Mouse (Mus musculus): ENCODE data around the gene Zbtb2. TPM values are rescaled to one million over a fixed set of nuclear protein-coding genes. Genes with fewer than 3 reads are reported as not detected.
"Not testable (repeated sequence)": the region's sequence is repeated elsewhere in the genome, so short reads cannot be mapped to it uniquely, and the experiment has no call there.

The Zbtb2 gene
- 3.9 and 4.2 TPM in 2 replicates for polyA plus RNA-seq (2015; fragmentation: Nextera tagmentation; extraction: Ambion mirVana)

DNA sequence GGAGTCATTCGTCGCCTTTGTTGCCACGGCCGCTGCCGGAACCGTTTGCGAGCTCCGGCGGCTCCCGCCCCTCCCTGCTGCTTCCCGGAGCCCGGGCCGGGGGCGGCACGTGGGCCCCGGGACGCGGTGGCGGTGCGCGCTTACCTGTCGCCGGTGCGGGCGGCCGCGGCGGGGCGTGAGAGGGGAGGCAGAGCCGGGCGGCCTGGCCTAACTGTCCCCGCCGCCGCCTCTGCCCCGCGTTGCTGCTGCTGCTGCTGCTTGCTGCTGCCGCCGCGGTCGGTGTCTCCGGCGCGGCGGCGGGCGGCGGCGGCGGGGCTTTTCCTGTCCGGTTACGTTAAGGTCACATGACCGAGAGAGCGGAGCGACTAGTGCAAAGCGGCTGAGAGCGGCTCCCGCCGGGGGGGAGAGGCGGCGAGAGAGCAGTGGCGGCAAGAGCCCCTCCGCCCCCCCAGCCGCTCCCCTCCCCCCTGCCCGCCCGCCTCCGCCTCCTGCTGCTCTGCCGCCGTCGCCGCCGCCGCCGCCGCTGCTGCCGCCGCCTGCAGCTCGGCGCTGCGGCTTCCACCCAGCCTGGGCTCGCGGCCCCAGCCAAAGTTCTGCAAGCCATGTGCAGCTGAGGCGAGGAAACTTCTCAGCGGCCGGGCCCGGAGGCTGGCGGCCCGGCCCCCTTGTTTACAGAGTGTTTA, at the start of gene Zbtb2:
Gene Zbtb2, minus strand, starts transcription at position 408 of the 683 bp plus-strand sequence.
- no peaks in the 10 kb centered on the region for H3K27me3 ChIP-seq (ENCODE audit: control insufficient read depth, insufficient read depth, low read depth, low read length)
- H3K4me3 ChIP-seq (ENCODE audit: low read depth, low read length), result peak within 1 kb of the TSS; percentile 90
- no peaks in the 10 kb centered on the region for H3K9me3 ChIP-seq (replicated peaks; ENCODE audit: control insufficient read depth, low read length)
- peak within 1 kb of the TSS; percentile 98 for H3K4me2 ChIP-seq (ENCODE audit: low read depth, low read length)
- ATAC-seq (ENCODE audit: low read depth), result peak; percentile 0; the same call in 1 of the 2 replicates
- peak within 1 kb of the TSS; percentile 96 for H3K27ac ChIP-seq (ENCODE audit: low read length)
- H3K9ac ChIP-seq (ENCODE audit: low read depth, low read length), result peak within 1 kb of the TSS; percentile 95
- no peaks in the 10 kb centered on the region for H3K36me3 ChIP-seq (ENCODE audit: control insufficient read depth, insufficient read depth)
- WGBS (ENCODE audit: insufficient replicate concordance), result under 1% methylated on average over 38 of the region's 87 CpGs
- H3K4me1 ChIP-seq (ENCODE audit: control insufficient read depth, low read depth, low read length), result peaks cover 51% of the 10 kb centered on the region

DNA sequence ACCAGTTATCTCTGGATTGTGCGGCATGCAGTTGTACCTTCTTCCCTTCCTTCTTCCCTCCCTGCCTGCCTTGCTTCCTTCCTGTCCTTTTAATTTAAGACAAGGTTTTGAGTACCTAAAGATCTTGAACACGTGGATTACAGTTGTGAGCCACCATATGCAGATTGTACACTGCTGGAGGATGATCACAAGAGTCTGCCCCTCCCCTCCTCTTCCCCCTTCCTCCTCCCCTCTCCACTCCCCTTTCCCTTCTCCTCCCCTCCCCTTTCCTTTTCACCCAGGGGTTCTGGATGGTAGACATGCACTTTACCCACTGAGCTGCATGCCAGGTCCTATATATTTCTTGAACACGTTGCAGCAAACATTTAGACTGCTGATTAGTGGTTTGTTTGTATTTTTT, 47.5 kb upstream of the Zbtb2 start:
- ATAC-seq (ENCODE audit: low read depth), result no peak
- Histone ChIP-seq H3K4me1 (ENCODE audit: control insufficient read depth, low read depth, low read length) (peaks cover 16% of the 10 kb centered on the region), H3K27ac (ENCODE audit: low read length) (no peak overlapping the region), H3K9ac (ENCODE audit: low read depth, low read length) (no peak overlapping the region), H3K36me3 (ENCODE audit: control insufficient read depth, insufficient read depth) (peaks cover 9% of the 10 kb centered on the region), H3K4me3 (ENCODE audit: low read depth, low read length) (no peak overlapping the region), H3K27me3 (ENCODE audit: control insufficient read depth, insufficient read depth, low read depth, low read length) (no peaks in the 10 kb centered on the region), H3K9me3 (replicated peaks; ENCODE audit: control insufficient read depth, low read length) (no peaks in the 10 kb centered on the region), H3K4me2 (ENCODE audit: low read depth, low read length) (no peak overlapping the region)
- 70% methylated on average over 3 of the region's 3 CpGs for WGBS (ENCODE audit: insufficient replicate concordance)

DNA sequence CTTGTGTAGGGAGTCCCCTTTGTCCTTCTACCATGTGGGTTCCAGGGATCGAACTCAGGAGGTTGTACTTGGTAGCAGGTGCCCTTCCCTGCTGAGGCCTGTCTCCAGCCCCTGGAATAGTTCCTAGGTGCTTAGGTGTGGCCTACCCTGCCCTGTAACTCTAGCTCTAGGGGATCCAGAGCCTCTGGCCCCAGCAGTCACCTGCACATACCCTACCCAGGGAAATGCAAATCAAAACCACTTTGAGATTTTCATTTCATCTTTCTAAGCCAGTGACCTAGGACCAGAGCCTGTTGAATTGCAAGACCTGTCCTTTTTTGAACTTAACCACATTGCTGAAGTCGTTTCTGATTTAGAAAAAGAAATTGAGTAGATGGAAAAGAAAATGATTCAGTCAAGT, 46.0 kb upstream of the Zbtb2 start:
- peak overlapping the region; percentile 58 for H3K4me2 ChIP-seq (ENCODE audit: low read depth, low read length)
- H3K9me3 ChIP-seq (replicated peaks; ENCODE audit: control insufficient read depth, low read length); H3K4me3 ChIP-seq (ENCODE audit: low read depth, low read length); ATAC-seq (ENCODE audit: low read depth); H3K36me3 ChIP-seq (ENCODE audit: control insufficient read depth, insufficient read depth); H3K9ac ChIP-seq (ENCODE audit: low read depth, low read length); H3K27me3 ChIP-seq (ENCODE audit: control insufficient read depth, insufficient read depth, low read depth, low read length); H3K27ac ChIP-seq (ENCODE audit: low read length): not testable (repeated sequence)
- H3K4me1 ChIP-seq (ENCODE audit: control insufficient read depth, low read depth, low read length), result peaks cover 16% of the 10 kb centered on the region
- 80% methylated on average over 2 of the region's 2 CpGs for WGBS (ENCODE audit: insufficient replicate concordance)

DNA sequence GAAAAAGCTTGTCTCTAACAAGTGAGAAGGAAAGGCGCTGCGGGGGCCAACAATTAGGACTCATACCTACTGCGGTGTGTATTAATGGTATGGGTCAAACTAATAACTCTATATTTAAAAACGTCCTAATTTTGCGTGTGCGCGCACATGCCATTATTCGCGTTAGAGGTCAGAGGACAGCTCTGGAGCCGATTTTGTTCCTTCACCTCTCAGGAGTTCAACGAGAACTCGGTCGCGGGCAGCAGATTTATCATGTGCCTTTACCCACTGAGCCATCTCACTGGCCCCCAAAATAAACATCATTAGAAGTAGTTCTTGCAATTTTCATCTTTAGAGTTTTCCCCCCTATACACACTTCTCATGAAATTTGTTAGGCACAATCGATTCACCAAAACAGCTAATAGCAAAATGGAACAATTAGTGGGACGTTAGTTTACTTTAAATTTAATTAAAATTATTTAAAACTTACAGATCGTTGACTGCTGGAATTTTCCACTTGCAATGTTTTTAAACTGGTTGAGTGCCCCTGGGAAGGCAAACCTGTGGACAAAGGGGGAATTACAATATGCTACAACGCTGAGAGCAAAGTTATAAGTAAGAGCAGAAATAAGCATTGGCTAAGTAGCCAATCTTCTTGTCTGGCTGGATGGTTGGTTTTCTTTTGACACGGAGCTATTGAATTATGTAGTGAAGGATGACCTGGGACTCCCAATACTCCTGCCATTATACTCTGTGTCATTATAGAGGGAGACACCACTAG, 45.3 kb upstream of the Zbtb2 start:
- no peak for ATAC-seq (ENCODE audit: low read depth)
- H3K27ac ChIP-seq (ENCODE audit: low read length), result peak overlapping the region; percentile 93
- 6% methylated on average over 19 of the region's 19 CpGs for WGBS (ENCODE audit: insufficient replicate concordance)
- H3K9ac ChIP-seq (ENCODE audit: low read depth, low read length), result peak overlapping the region; percentile 81
- peak overlapping the region; percentile 77 for H3K4me3 ChIP-seq (ENCODE audit: low read depth, low read length)
- no peaks in the 10 kb centered on the region for H3K9me3 ChIP-seq (replicated peaks; ENCODE audit: control insufficient read depth, low read length)
- H3K36me3 ChIP-seq (ENCODE audit: control insufficient read depth, insufficient read depth), result peaks cover 4% of the 10 kb centered on the region
- H3K27me3 ChIP-seq (ENCODE audit: control insufficient read depth, insufficient read depth, low read depth, low read length), result no peaks in the 10 kb centered on the region
- H3K4me1 ChIP-seq (ENCODE audit: control insufficient read depth, low read depth, low read length), result peaks cover 16% of the 10 kb centered on the region
- peak overlapping the region; percentile 58 for H3K4me2 ChIP-seq (ENCODE audit: low read depth, low read length)

DNA sequence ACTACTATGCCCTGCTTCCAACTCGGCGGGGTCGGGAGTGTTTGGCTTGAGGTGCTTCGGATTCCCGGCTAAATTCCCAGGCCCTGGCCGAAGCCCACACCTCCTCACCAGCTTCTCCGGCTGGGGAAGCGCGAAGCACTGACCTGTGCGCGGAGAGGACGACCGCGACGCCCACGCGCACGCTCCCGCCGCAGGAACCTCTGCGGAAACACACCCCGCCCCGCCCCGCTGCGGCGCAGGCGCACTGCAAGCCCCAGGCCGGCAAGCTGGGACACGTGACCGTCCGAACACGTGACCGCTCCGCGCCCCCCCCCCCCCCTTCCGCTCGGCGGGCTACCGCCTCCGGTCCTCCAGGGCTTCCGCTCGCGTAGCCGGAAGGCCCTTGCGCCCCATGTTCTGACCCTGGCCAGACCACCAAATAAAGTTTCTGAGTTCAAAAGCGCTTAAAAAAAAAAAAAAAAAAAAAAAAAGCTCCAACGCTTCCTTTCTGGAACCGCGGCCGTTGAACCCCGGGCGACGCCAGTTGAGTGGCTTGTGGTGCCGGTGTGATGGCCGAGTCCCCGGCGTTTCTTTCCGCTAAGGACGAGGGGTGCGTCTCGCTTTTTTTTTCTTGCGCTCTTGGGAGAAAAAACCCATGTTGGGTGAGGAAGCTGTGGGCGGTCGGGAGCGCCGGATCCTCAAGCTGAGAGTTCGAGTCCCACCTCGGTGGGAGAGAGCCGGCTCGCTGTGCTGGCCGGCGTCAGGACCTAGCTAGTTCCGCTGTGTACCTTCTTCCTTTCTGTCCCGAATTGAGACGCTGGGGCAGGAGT, 44.4 kb upstream of the Zbtb2 start, which contains the start of the genes Rmnd1 and Armt1:
Gene Rmnd1, minus strand, starts transcription at position 266 of the 809 bp plus-strand sequence.
Gene Armt1, plus strand, starts transcription at position 345 of the 809 bp plus-strand sequence.
- ATAC-seq (ENCODE audit: low read depth), result peak; percentile 94
- under 1% methylated on average over 73 of the region's 75 CpGs for WGBS (ENCODE audit: insufficient replicate concordance)
- Histone ChIP-seq H3K4me3 (ENCODE audit: low read depth, low read length) (peak within 1 kb of the TSS; percentile 77), H3K4me1 (ENCODE audit: control insufficient read depth, low read depth, low read length) (peaks cover 16% of the 10 kb centered on the region), H3K27ac (ENCODE audit: low read length) (peak within 1 kb of the TSS; percentile 93), H3K9ac (ENCODE audit: low read depth, low read length) (peak within 1 kb of the TSS; percentile 81), H3K4me2 (ENCODE audit: low read depth, low read length) (peak within 1 kb of the TSS; percentile 97), H3K9me3 (replicated peaks; ENCODE audit: control insufficient read depth, low read length) (no peaks in the 10 kb centered on the region), H3K36me3 (ENCODE audit: control insufficient read depth, insufficient read depth) (peaks cover 4% of the 10 kb centered on the region), H3K27me3 (ENCODE audit: control insufficient read depth, insufficient read depth, low read depth, low read length) (no peaks in the 10 kb centered on the region)

DNA sequence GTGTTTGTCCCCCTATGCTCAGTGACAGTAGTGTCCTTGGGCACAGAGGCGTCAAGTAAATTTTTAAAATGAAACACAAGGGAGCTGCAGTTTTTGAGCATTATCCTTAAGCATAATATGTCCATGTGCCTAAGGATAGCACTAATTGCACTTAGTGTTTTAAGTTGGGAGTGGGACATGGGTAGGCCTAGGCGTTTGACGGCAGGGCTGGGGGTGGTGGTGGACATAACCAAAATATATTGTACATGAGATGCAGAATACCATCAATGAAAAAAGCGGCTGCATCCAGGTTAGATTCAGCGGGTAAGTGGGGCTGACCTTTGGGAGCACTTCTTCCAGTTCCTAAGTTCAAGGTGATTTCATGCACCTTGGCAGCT, 43.8 kb upstream of the Zbtb2 start:
- WGBS (ENCODE audit: insufficient replicate concordance), result 6% methylated on average over 5 of the region's 5 CpGs
- H3K27me3 ChIP-seq (ENCODE audit: control insufficient read depth, insufficient read depth, low read depth, low read length), result no peaks in the 10 kb centered on the region
- no peak for ATAC-seq (ENCODE audit: low read depth)
- peak overlapping the region; percentile 72 for H3K9ac ChIP-seq (ENCODE audit: low read depth, low read length)
- peak overlapping the region; percentile 97 for H3K4me2 ChIP-seq (ENCODE audit: low read depth, low read length)
- peaks cover 16% of the 10 kb centered on the region for H3K4me1 ChIP-seq (ENCODE audit: control insufficient read depth, low read depth, low read length)
- peak overlapping the region; percentile 70 for H3K27ac ChIP-seq (ENCODE audit: low read length)
- no peaks in the 10 kb centered on the region for H3K9me3 ChIP-seq (replicated peaks; ENCODE audit: control insufficient read depth, low read length)
- peak overlapping the region; percentile 77 for H3K4me3 ChIP-seq (ENCODE audit: low read depth, low read length)
- H3K36me3 ChIP-seq (ENCODE audit: control insufficient read depth, insufficient read depth), result peaks cover 4% of the 10 kb centered on the region

DNA sequence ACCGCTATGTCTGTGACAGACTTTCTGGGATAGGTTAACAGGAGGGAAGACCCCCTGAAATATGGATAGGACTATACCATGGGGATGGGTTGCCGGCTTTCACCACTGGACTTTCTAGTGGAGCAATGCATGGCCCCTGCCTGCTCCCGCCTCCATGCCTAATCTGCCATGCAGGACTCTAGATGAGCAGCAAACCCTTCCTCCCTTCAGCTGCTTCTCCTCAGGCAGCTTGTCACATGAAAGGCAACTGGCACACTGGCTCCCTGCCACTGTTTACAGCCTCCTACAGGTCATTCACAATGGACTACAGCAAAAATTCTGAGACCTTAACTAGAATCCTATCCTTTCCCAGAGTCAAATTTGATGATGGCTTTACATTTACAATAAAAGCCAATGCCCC, 42.9 kb upstream of the Zbtb2 start:
- WGBS (ENCODE audit: insufficient replicate concordance), result 70% methylated on average over 3 of the region's 3 CpGs
- Histone ChIP-seq H3K4me2 (ENCODE audit: low read depth, low read length) (peak overlapping the region; percentile 97), H3K27ac (ENCODE audit: low read length) (no peak overlapping the region), H3K27me3 (ENCODE audit: control insufficient read depth, insufficient read depth, low read depth, low read length) (no peaks in the 10 kb centered on the region), H3K4me1 (ENCODE audit: control insufficient read depth, low read depth, low read length) (peaks cover 16% of the 10 kb centered on the region), H3K9me3 (replicated peaks; ENCODE audit: control insufficient read depth, low read length) (no peaks in the 10 kb centered on the region), H3K36me3 (ENCODE audit: control insufficient read depth, insufficient read depth) (peaks cover 4% of the 10 kb centered on the region), H3K9ac (ENCODE audit: low read depth, low read length) (no peak overlapping the region; the same call in 1 of the 2 replicates), H3K4me3 (ENCODE audit: low read depth, low read length) (peak overlapping the region; percentile 77; the same call in 1 of the 2 replicates)
- no peak for ATAC-seq (ENCODE audit: low read depth)

DNA sequence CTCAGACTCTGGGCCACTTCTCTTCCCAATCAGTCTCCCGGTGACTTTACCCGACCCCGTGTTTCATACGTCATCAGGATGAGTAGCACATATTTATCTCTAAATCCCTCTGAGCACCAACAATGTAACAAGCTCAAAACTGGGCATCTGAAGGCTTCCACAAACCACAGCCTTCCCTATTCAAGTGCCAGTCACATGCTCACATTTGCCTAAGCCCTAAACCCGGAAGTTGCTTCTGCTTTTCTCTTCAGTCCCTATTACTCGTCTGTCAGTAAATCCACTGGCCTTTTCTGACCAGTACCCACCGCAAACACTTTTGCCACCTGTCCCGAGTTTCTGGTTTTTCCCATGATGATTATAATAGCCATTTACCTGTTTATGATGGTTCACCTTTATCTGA, 42.5 kb upstream of the Zbtb2 start:
- 58% methylated on average over 8 of the region's 8 CpGs for WGBS (ENCODE audit: insufficient replicate concordance)
- no peak overlapping the region for H3K4me2 ChIP-seq (ENCODE audit: low read depth, low read length)
- no peak overlapping the region for H3K27ac ChIP-seq (ENCODE audit: low read length)

More for the DNA sequence above, 42.5 kb upstream of the Zbtb2 start:
- Histone ChIP-seq H3K9ac (ENCODE audit: low read depth, low read length) (no peak overlapping the region), H3K36me3 (ENCODE audit: control insufficient read depth, insufficient read depth) (peaks cover 4% of the 10 kb centered on the region), H3K4me1 (ENCODE audit: control insufficient read depth, low read depth, low read length) (peaks cover 16% of the 10 kb centered on the region), H3K9me3 (replicated peaks; ENCODE audit: control insufficient read depth, low read length) (no peaks in the 10 kb centered on the region), H3K27me3 (ENCODE audit: control insufficient read depth, insufficient read depth, low read depth, low read length) (no peaks in the 10 kb centered on the region), H3K4me3 (ENCODE audit: low read depth, low read length) (no peak overlapping the region)
- no peak for ATAC-seq (ENCODE audit: low read depth)
